Mouse (Mus musculus): ENCODE measurements around the gene Kbtbd12.

DNA sequence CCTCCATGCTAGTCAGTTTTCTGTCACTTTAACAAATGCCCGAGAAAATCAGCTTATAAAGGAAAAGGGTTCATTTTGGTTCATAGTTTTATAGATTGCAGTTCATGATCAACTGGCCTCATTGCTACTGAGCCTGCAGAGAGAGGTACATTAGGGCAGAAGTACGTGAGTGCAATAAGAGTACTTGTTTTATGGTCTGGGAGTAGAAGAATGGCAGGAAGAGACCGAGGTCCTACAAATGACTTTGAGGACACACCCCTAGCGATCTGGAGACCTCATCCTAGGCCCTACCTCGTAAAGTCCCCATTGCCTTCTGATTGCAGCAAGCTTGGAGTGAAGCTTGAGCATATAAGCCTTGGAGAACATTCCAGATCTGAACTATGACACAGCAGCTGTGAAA lies 7.2 kb downstream of the Kbtbd12 start:
- TF ChIP-seq CTCF (IDR thresholded peaks at IDR 0.05; ENCODE audit: extremely low read depth, insufficient read depth, insufficient read length, insufficient replicate concordance) (no peak), POLR2A (IDR thresholded peaks at IDR 0.05; ENCODE audit: low read depth, low read length) (no peak)
